Comparison of ENCODE assay signal across 8 mouse cellular contexts in the genomic region with DNA sequence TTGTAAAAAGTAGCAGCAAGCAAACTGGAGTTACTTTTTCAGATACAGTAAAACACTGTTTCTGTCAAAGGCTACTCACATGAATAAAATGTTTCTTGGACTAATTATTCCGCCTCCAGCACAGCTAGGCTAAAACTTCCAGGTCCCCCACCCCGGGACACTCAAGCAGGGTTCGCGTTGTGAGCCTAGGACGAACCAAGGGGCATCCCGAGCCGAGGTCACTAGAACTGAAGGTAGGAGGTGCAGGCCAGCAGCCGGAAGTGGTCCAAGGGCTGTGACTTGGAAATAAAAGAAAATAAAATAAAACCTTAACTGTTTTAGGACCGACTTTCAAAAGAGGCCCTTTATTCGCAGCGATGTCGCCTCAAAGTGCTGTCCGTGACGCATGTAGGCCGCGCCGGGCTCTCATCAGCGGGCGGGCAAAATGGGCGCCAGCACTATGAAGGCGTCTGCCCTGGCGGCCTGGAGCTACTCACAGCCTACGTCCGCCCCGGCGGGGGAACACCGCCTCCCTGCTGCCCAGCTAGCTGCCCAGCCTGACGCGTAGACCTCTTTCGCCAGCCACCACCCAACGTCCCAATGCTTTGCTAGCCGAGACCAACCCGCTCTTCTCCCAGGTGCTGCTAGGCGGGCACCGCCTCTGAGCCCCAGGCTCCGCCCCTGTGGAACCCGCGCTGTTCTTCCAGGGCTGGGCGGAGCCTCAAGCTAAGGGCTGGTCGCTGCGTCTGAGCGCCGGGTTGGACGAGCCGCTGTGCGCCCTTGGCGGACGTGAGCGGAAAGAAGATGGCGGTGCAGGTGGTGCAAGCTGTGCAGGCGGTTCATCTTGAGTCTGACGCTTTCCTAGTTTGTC. TPM values are rescaled to one million over a fixed set of nuclear protein-coding genes. Genes with fewer than 3 reads are reported as not detected.
A peak's percentile ranks its signal among the peaks of the same experiment; 100 is the strongest.
DNase-seq lines count a peak whose midpoint lies in the region; ATAC-seq lines count a peak whose summit lies in the region.

TSS of gene Cmc4 (minus strand) at position 649 of the 850 bp plus-strand sequence.
TSS of gene Mtcp1 (minus strand) at position 653 of the 850 bp plus-strand sequence.
TSS of gene Brcc3 (plus strand) at position 693 of the 850 bp plus-strand sequence.

- H3K9ac ChIP-seq in hindbrain, embryonic 15.5 days: peak within 1 kb of the TSS; percentile 54

- peak; percentile 88 for DNase-seq in R1 (ENCODE audit: low read depth, low spot score)
- peak; percentile 88 to 91 for DNase-seq in cerebellum, postnatal 25 days
- DNase-seq in frontal cortex, postnatal 25 days (ENCODE audit: low spot score in 2 of 2): peak; percentile 56 to 64
- peak; percentile 74 for DNase-seq in left cerebral cortex, adult 11 months (ENCODE audit: low spot score)
- DNase-seq in lung, postnatal 4 days: peak; percentile 90 to 95
- peak; percentile 72 for DNase-seq in retina, postnatal 7 days (ENCODE audit: low read depth, low spot score)
- peak; percentile 74 for DNase-seq in urinary bladder, adult 2 months (ENCODE audit: low spot score)

- no peaks in the 10 kb centered on the region for H3K9me3 ChIP-seq in hindbrain, embryonic 15.5 days

- 13% methylated on average over 52 of the region's 52 CpGs for WGBS in hindbrain, embryonic 15.5 days

- H3K4me1 ChIP-seq in hindbrain, embryonic 15.5 days (replicated peaks): peaks cover 7% of the 10 kb centered on the region

- no peaks in the 10 kb centered on the region for H3K36me3 ChIP-seq in hindbrain, embryonic 15.5 days

- H3K4me2 ChIP-seq in hindbrain, embryonic 15.5 days: peak within 1 kb of the TSS; percentile 56

- H3K27ac ChIP-seq in hindbrain, embryonic 15.5 days (replicated peaks): peak within 1 kb of the TSS; percentile 89

- H3K27me3 ChIP-seq in hindbrain, embryonic 15.5 days: no peaks in the 10 kb centered on the region

- ATAC-seq in hindbrain, embryonic 15.5 days (ENCODE audit: low FRiP score, low read depth): peak; percentile 100

- peak within 1 kb of the TSS; percentile 58 for H3K4me3 ChIP-seq in hindbrain, embryonic 15.5 days

RNA-seq across cellular contexts. Expression of gene Cmc4, which starts in this region (rescaled TPM):
- polyA plus RNA-seq in hindbrain, embryonic 15.5 days (2015; fragmentation: Nextera tagmentation; extraction: Ambion mirVana): 22.9 and 24.6 TPM in 2 replicates
- polyA plus RNA-seq in urinary bladder, adult 2 months (2012; rRNA removed): 18.3 and 26.1 TPM in 2 replicates

RNA-seq across cellular contexts. Expression of gene Mtcp1, which starts in this region (rescaled TPM):
- polyA plus RNA-seq in hindbrain, embryonic 15.5 days (2015; fragmentation: Nextera tagmentation; extraction: Ambion mirVana): 5.9 and 6.0 TPM in 2 replicates
- 10.3 and 13.8 TPM in 2 replicates for polyA plus RNA-seq in urinary bladder, adult 2 months (2012; rRNA removed)

RNA-seq across cellular contexts. Expression of gene Brcc3, which starts in this region (rescaled TPM):
- polyA plus RNA-seq in hindbrain, embryonic 15.5 days (2015; fragmentation: Nextera tagmentation; extraction: Ambion mirVana): 46.2 and 51.0 TPM in 2 replicates
- polyA plus RNA-seq in urinary bladder, adult 2 months (2012; rRNA removed): 19.5 and 19.8 TPM in 2 replicates

Comparison
In these comparisons a context has a peak if more than half of its experiments do, and no peak if none do; other contexts are left out.
1. Peak in every context shown above with its lines: DNase-seq, ATAC-seq, H3K4me3 ChIP-seq and H3K27ac ChIP-seq.